In genomic region chr1:25229245-25229750, GRCm38 (mm10) we compare ENCODE assay signal across 9 mouse cellular contexts.
DNase-seq lines count a peak whose midpoint lies in the region; ATAC-seq lines count a peak whose summit lies in the region.
"Had no signal": no experiment of that assay in that cellular context is flagged by ENCODE, and none has a peak within 500 bp of the region (broad histone marks: within the 10 kb centered on the region; RNA-seq: fewer than 3 reads in every experiment).

No protein-coding gene starts in this region.

- H3K9ac ChIP-seq in forebrain, embryonic 14.5 days (ENCODE audit: low read length), result peak overlapping the region; percentile 70
- peak overlapping the region; percentile 61 for H3K9ac ChIP-seq in midbrain, embryonic 12.5 days (replicated peaks)
- H3K9ac ChIP-seq: heart, embryonic 13.5 days had no signal

- no peaks in the 10 kb centered on the region for H3K9me3 ChIP-seq in forebrain, embryonic 14.5 days (replicated peaks; ENCODE audit: control insufficient read depth, low read length)
- no peaks in the 10 kb centered on the region for H3K9me3 ChIP-seq in midbrain, embryonic 12.5 days
- H3K9me3 ChIP-seq: heart, embryonic 13.5 days had no signal

- peak overlapping the region; percentile 88 for H3K27ac ChIP-seq in forebrain, embryonic 14.5 days (ENCODE audit: low read depth, low read length)
- H3K27ac ChIP-seq in midbrain, embryonic 12.5 days (replicated peaks), result peak overlapping the region; percentile 89
- H3K27ac ChIP-seq: heart, embryonic 13.5 days had no signal

- H3K36me3 ChIP-seq in forebrain, embryonic 14.5 days (ENCODE audit: control insufficient read depth, insufficient read depth, low read length), result no peaks in the 10 kb centered on the region
- H3K36me3 ChIP-seq in midbrain, embryonic 12.5 days, result no peaks in the 10 kb centered on the region
- H3K36me3 ChIP-seq: heart, embryonic 13.5 days had no signal

- peak; percentile 77 for ATAC-seq in forebrain, embryonic 14.5 days
- peak; percentile 79 for ATAC-seq in midbrain, embryonic 12.5 days (ENCODE audit: low FRiP score, low read depth)

- H3K4me3 ChIP-seq in forebrain, embryonic 14.5 days (ENCODE audit: low read depth, low read length), result peak overlapping the region; percentile 42
- peak overlapping the region; percentile 48 for H3K4me3 ChIP-seq in midbrain, embryonic 12.5 days

- peak; percentile 26 to 36 for DNase-seq in layer of hippocampus, postnatal 10 days (ENCODE audit: low spot score in 2 of 2)
- DNase-seq in layer of hippocampus, adult 8-10 months (ENCODE audit: low spot score in 2 of 2), result no peak
- peak; percentile 71 for DNase-seq in forebrain, embryonic 14.5 days (ENCODE audit: low spot score)
- peak; percentile 24 for DNase-seq in telencephalon, adult 2 months (ENCODE audit: low read depth, low spot score)
- no peak for DNase-seq in ovary, adult 18-20 months (ENCODE audit: low spot score)
- DNase-seq in spleen, adult 12 weeks (ENCODE audit: low spot score), result no peak
- DNase-seq in kidney, postnatal 25 days, result no peak

- 4% methylated on average over 7 of the region's 7 CpGs for WGBS in forebrain, embryonic 14.5 days
- 12% methylated on average over 7 of the region's 7 CpGs for WGBS in midbrain, embryonic 12.5 days

- H3K4me2 ChIP-seq in forebrain, embryonic 14.5 days (ENCODE audit: low read length), result peak overlapping the region; percentile 50
- peak overlapping the region; percentile 57 for H3K4me2 ChIP-seq in midbrain, embryonic 12.5 days (replicated peaks)

- no peaks in the 10 kb centered on the region for H3K27me3 ChIP-seq in forebrain, embryonic 14.5 days (replicated peaks; ENCODE audit: control insufficient read depth, insufficient read depth, low read length)
- H3K27me3 ChIP-seq in midbrain, embryonic 12.5 days, result no peaks in the 10 kb centered on the region

- no peaks in the 10 kb centered on the region for H3K4me1 ChIP-seq in forebrain, embryonic 14.5 days (ENCODE audit: control insufficient read depth, insufficient read depth, low read length)
- H3K4me1 ChIP-seq in midbrain, embryonic 12.5 days, result peaks cover 8% of the 10 kb centered on the region; the same call in 1 of the 2 replicates
- H3K4me1 ChIP-seq: heart, embryonic 13.5 days had no signal

Comparison
In these comparisons a context has a peak if more than half of its experiments do, and no peak if none do; other contexts are left out.
1. DNase-seq: peak in layer of hippocampus, postnatal 10 days (2 of 2), forebrain, embryonic 14.5 days (single experiment) and telencephalon, adult 2 months (single experiment); none in layer of hippocampus, adult 8-10 months (0 of 2), ovary, adult 18-20 months (single experiment), spleen, adult 12 weeks (single experiment) and kidney, postnatal 25 days (0 of 2).